Mouse (Mus musculus): ENCODE measurements at regions not wholly inside any gene's neighbourhood (a gene's known extent, or its start where the extent isn't known, plus 50 kb on each side); places are given as distances from the start of the nearest gene placed in this dataset.

- no peak for DNase-seq (ENCODE audit: low spot score in 2 of 2)
Observed at GRCm38 (mm10) chr11:19227716-19228115, 208.9 kb upstream of the Meis1 start.

- DNase-seq (ENCODE audit: low spot score in 2 of 2) = no peak
Observed at GRCm38 (mm10) chr11:19246390-19247114, 227.8 kb upstream of the Meis1 start.

- no peak for DNase-seq (ENCODE audit: low spot score in 2 of 2)
Observed at GRCm38 (mm10) chr11:19253605-19254004, 234.8 kb upstream of the Meis1 start.

GRCm38 (mm10) chr11:19254183-19254582 lies 235.4 kb upstream of the Meis1 start:
- no peak for DNase-seq (ENCODE audit: low spot score in 2 of 2)

GRCm38 (mm10) chr11:19257549-19257948 lies 238.8 kb upstream of the Meis1 start:
- no peak for DNase-seq (ENCODE audit: low spot score in 2 of 2)

- no peak for DNase-seq (ENCODE audit: low spot score in 2 of 2)
Observed at GRCm38 (mm10) chr11:19262832-19263231, 244.0 kb upstream of the Meis1 start.

- DNase-seq (ENCODE audit: low spot score in 2 of 2) = no peak
Observed at GRCm38 (mm10) chr11:19264798-19265671, 246.2 kb upstream of the Meis1 start.

GRCm38 (mm10) chr11:19265672-19265972 lies 246.8 kb upstream of the Meis1 start:
- DNase-seq (ENCODE audit: low spot score in 2 of 2) = no peak

- DNase-seq (ENCODE audit: low spot score in 2 of 2) = no peak
Observed at GRCm38 (mm10) chr11:19290971-19291370, 272.2 kb upstream of the Meis1 start.

- no peak for DNase-seq (ENCODE audit: low spot score in 2 of 2)
Observed at GRCm38 (mm10) chr11:19299411-19299810, 280.6 kb upstream of the Meis1 start.

- DNase-seq (ENCODE audit: low spot score in 2 of 2) = no peak
Observed at GRCm38 (mm10) chr11:19306687-19307086, 287.9 kb upstream of the Meis1 start.

GRCm38 (mm10) chr11:19330685-19331239 lies 312.0 kb upstream of the Meis1 start:
- DNase-seq (ENCODE audit: low spot score in 2 of 2) = no peak

- DNase-seq (ENCODE audit: low spot score in 2 of 2) = no peak
Observed at GRCm38 (mm10) chr11:19332274-19332673, 313.5 kb upstream of the Meis1 start.

GRCm38 (mm10) chr11:19332727-19333126 lies 313.9 kb upstream of the Meis1 start:
- no peak for DNase-seq (ENCODE audit: low spot score in 2 of 2)

GRCm38 (mm10) chr11:19333908-19334487 lies 315.2 kb upstream of the Meis1 start:
- DNase-seq (ENCODE audit: low spot score in 2 of 2) = no peak

- DNase-seq (ENCODE audit: low spot score in 2 of 2) = no peak
Observed at GRCm38 (mm10) chr11:19335384-19335783, 316.6 kb upstream of the Meis1 start.

GRCm38 (mm10) chr11:19339721-19340317 lies 321.0 kb upstream of the Meis1 start:
- DNase-seq (ENCODE audit: low spot score in 2 of 2) = no peak

GRCm38 (mm10) chr11:19340889-19341288 lies 322.1 kb upstream of the Meis1 start:
- DNase-seq (ENCODE audit: low spot score in 2 of 2) = no peak

GRCm38 (mm10) chr11:19341379-19341778 lies 322.6 kb upstream of the Meis1 start:
- DNase-seq (ENCODE audit: low spot score in 2 of 2) = no peak

- DNase-seq (ENCODE audit: low spot score in 2 of 2) = no peak
Observed at GRCm38 (mm10) chr11:19342803-19343202, 324.0 kb upstream of the Meis1 start.

- no peak for DNase-seq (ENCODE audit: low spot score in 2 of 2)
Observed at GRCm38 (mm10) chr11:19346276-19346826, 327.6 kb upstream of the Meis1 start.
